Mouse (Mus musculus): ENCODE results near the gene Syne3.

Gene Syne3

DNA sequence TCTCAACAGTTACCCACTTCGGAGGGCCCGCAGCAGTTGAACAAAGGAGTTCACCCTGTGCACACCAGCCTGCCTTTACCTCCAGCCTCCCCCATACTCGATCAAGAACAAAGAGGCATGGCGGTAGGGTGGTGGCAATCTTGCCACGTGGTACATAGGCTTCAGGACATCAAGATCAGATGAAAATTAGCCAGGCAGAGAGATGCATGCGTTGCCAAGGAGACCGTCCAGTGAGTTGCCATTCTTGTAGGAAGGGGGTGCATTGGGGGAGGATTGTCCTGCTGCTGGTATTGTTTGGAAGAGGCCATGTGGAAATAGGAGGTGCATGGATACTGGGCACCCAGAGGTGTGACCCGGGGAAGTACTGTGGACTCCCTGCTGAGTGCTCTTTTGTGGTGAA is 87.0 kb downstream of the Syne3 start:
- peak; percentile 84 for DNase-seq (ENCODE audit: low spot score)

DNA sequence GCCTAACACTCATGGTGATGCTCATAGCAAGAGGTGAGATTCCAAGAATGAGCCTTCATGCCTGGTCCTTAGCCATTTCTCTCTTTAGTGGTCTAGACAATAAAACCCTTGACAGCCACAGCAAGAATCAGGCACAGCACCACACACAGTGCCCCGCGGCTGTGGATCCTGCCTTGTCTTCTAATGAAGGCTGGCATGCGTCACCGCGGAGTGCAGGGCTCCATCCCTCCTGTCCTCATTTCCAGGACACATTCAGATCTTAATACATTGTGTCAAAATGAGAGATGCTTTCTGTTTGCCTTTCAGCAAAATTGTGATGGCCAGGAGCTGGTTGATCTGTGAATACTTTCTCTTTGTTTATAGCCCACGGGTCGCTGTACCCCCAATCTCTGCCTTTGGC is 88.5 kb downstream of the Syne3 start:
- no peak for DNase-seq (ENCODE audit: low spot score)

- no peak for DNase-seq (ENCODE audit: low spot score)
These were observed 90.4 kb downstream of the Syne3 start for GRCm38 (mm10) chr12:104919247-104919646.

DNA sequence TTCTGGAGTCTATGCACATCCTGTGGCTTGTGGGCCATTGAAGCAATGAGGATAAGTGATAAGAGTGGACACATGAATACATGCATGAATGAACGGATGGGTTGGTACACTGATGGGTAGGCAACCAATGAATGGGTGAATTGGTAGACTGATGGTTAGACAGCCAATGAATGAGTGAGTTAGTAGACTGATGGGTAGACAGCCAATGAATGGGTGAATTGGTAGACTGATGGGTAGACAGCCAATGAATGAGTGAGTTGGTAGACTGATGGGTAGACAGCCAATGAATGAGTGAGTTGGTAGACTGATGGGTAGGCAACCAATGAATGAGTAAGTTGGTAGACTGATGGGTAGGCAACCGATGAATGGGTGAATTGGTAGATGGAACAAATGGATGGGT is 91.7 kb downstream of the Syne3 start:
- no peak for DNase-seq (ENCODE audit: low spot score)

DNA sequence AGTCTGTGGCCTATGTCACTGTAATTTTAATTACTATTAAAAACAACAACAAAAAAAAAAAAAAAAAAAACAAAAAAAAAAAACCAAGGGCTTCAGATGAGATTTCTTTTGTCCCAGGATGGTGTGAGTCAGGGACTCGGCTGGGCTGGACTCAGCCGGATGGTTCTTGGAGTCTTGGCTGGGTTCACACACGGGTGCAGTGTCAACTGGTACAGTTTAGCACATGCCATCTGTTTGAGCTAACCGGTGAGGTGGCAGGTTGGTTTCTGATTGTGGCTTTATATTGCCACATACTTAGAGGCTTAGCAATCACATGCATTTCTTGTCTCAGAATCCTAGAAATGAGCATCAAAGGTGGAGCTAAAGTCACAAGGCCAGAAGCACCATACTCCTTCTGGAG is 92.3 kb downstream of the Syne3 start:
- DNase-seq (ENCODE audit: low spot score), result no peak

GRCm38 (mm10) chr12:104916776-104917175 is 92.8 kb downstream of the Syne3 start:
- no peak for DNase-seq (ENCODE audit: low spot score)

DNA sequence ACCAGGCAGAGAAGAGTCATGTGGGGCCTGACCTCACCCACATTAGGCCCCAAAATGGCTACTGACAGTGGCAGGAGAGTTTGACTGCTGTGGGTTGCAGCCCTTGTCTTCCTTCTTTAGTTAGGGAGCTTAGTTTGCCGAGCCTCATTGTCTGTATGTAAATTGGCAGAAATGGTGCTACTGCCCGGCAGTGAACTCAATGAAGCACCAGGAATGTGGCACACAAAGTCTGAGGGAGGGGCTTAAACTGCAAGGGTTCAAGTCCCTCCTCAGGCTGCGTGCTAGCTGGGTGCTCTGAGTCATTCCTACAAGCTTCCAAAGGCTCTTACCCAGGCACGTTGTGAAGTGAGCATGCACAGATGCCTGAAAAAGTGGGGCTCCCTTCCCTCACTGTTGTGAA is 93.9 kb downstream of the Syne3 start:
- DNase-seq (ENCODE audit: low spot score), result no peak

DNA sequence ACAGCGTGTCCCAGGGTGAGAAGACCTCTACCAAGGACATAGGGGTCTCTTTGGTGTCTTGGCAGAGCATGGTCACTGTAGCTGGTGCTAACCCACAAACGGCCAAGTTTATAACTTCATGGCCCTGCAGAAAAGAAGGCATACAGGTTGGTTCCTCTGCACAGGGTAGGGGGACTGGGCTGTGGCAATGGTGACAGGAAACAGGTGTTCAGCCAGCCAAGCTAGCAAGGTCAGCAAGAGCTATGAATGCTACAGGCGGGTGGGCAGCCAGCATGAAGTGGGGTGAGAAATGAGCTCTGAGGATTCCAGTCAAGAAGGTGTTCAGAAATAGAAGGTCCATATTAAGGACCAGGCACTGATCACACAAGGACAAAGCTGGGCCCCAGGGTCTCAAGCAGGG is 96.6 kb downstream of the Syne3 start:
- DNase-seq (ENCODE audit: low spot score), result no peak

- DNase-seq (ENCODE audit: low spot score), result peak; percentile 59
These were observed 97.2 kb downstream of the Syne3 start for GRCm38 (mm10) chr12:104912281-104912933.

GRCm38 (mm10) chr12:104909750-104910149 is 99.9 kb downstream of the Syne3 start:
- DNase-seq (ENCODE audit: low spot score), result no peak

GRCm38 (mm10) chr12:104908986-104909385 is 100.6 kb downstream of the Syne3 start:
- peak; percentile 57 for DNase-seq (ENCODE audit: low spot score)

DNA sequence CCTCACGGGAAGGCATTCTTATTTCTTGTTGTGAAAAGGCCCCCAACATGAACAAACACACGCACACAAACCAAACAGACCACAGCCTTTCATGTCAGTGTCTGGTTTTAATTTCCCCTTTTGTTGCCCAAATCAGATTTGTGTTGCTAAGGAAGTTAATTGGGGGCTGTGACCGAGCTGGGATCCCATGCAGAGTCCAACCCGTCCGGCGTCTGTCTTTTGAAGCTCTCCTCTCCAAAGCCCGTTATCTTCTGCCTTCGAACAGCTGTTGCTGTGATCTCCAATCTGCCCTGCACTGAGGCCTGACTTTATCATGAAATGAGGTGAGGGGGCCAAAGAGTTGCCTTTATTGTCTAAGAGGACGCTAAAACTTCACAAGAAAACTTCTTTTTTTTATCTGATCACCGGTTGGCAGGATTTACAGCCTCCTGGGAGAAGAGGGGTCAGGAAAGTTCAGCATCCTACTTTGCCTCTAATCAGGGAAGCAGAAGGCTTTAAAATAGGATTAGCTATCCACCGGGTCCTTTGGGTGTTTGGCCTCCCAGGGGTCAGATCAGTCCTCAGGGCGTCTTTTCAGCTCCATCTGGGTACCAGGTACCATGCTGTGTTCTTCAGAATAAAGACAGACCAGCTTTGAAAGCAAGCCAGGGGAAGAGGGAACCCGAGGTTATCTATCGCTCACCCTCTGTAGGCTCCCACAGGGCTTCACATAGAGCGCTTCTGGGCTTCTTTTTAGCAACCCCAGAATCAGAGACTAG is 101.4 kb downstream of the Syne3 start:
- peak; percentile 60 for DNase-seq (ENCODE audit: low spot score)

DNA sequence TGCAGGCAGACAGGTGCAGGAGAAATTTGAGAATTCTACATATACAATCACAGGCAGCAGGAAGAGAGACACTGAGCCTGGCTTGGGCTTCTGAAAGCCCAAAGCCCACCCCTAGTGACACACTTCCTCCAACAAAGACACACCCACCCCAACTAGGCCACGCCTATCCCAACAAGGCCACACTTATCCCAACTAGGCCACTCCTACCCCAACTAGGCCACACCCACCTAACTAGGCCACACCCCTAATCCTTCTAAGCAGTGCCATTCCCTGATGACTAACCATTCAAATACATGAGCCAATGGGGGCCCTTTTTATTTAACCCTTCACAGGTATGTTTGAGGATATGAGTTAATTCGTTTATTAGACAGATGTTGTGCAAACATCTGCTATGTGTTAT is 102.5 kb downstream of the Syne3 start:
- no peak for DNase-seq (ENCODE audit: low spot score)

- peak; percentile 38 for DNase-seq (ENCODE audit: low spot score)
These were observed 105.5 kb downstream of the Syne3 start for GRCm38 (mm10) chr12:104904138-104904537.

DNA sequence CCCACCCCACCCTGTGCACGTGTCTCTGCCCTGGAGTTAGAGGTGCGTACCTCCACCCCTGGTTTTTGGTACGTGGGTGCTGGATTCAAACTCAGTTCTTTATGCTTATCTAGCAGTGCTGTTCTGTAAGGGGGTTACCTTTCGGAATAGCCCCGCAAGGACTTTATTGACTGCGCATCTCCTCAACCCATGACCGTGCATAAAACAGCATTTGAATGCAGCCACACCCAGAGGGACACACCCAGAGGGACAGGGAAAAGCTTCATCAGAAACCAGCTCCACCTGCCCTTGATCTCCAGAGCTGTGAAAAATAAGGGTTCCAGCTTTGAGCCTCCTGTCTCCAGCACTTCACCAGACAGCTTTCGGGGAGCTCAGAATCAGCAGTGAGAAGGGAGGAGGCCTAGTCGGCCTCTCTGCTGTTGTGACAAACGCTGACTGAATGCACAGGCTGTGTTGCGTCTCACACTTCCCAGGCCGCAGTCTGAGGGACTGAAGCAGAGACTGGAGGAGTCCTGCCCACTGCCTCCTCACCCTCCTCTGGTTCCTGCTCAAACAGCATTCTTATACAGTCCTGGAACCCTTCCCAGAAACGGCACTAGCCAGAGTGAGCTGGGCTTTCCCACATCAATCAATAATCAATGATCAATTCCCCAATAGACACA is 107.1 kb downstream of the Syne3 start:
- no peak for DNase-seq (ENCODE audit: low spot score)

GRCm38 (mm10) chr12:104901320-104901719 is 108.3 kb downstream of the Syne3 start:
- DNase-seq (ENCODE audit: low spot score), result no peak

- no peak for DNase-seq (ENCODE audit: low spot score)
These were observed 109.8 kb downstream of the Syne3 start for GRCm38 (mm10) chr12:104899835-104900234.

DNA sequence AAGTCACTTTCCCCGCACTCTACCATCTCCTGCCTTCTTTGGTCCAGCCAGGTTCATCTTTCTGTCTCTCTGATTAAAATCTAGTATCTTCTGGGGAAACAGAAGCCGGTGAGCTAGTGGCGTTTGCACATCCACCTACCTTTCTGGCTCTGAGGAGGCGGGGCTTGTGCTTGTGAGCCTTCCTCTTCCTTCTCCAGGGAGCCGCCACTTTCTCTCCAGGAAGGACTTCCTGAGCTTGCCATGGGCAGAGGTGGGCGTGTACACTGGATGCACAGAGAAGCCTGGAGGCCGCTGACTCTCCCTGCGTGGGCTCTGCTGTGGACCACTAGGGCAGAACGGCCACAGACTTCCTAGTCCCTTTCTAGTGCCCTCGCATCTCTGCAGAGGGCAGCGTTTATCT is 110.4 kb downstream of the Syne3 start:
- DNase-seq (ENCODE audit: low spot score), result no peak

DNA sequence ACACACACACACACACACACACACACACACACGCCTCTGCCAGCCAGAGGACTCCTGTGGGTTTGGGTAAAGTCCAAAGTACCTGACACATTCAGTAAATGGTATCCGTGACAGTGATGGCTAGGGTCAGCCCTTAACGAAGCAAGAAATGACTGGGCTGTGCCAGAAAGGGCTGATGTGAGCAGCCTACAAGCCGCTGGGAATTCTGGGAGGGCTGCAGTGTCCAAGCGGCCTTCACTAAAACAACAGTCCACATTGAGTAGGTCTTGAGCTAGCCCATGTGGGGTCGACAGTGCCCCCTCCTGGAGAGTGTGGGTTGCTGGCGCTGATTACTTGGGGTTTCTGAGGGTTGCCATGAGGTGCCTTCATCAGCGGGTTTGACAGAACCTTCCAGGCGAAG is 110.9 kb downstream of the Syne3 start:
- peak; percentile 32 for DNase-seq (ENCODE audit: low spot score)

- no peak for DNase-seq (ENCODE audit: low spot score)
These were observed 112.5 kb downstream of the Syne3 start for GRCm38 (mm10) chr12:104897051-104897618.

DNA sequence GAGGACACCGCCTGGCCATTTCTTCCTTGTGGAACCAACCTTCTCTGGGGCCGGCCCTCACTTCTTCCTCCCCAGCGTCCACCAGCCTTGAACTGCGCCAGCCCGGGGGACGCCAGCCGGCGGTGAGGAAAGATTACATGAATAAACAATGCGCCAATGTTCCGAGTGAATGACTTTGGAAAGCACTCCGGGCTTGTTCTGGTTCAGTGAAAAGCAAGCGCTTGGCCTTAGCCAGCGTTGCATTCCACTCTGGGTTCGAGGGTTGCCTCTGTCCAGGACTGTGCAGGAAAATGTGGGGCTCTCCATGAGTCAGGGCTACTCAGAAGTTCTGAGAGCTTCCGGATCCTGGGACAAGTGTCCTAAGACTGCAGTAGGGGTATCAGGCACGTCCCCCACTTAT is 113.0 kb downstream of the Syne3 start:
- DNase-seq (ENCODE audit: low spot score), result peak; percentile 64

- DNase-seq (ENCODE audit: low spot score), result no peak
These were observed 117.4 kb downstream of the Syne3 start for GRCm38 (mm10) chr12:104892245-104892644.

DNA sequence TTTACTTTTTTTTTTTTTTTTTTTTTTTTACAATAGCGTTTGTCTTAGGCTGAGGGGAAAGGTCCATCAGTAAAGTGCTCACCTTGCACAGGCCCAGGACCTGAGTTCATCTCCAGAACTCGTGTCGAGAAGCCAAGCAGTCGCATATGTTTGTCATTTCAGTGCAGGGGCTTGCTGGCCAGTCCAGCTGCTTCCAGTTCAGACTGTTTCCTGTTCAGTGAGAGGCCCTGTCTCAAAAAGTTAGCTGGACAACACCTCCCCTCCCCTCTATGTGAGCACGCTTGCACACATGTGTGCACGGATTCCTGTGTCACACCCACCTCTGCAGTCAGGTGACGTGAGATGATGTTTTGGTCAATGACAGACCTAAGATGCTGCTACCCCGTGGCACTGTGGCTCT is 119.5 kb downstream of the Syne3 start:
- DNase-seq (ENCODE audit: low spot score), result no peak

All from retina, embryonic 14.5 days (tissue).